Mouse (Mus musculus) MEL (cell line): ENCODE results near the gene Abcc6. TPM values are rescaled to one million over a fixed set of nuclear protein-coding genes. Genes with fewer than 3 reads are reported as not detected.

Source experiments
- DNase-seq: peaks from one replicate; pipeline ENCODE4 v3.0.0; 2011; ENCODE audit warnings: low read depth, low spot score
- H3K27ac ChIP-seq: 2 replicates; pipeline ENCODE4 v1.5.1; 2012; ENCODE audit warnings: low read depth, mild to moderate bottlenecking, control low read depth, low read length, moderate library complexity; ENCODE audit not compliant: control insufficient read depth
- H3K27me3 ChIP-seq, 2 experiments: fragments of 150-350 bp in 1 of 2; sonication (generic) in 1 of 2; 2 replicates each; pipeline ENCODE4 v1.6.1; 2012; ENCODE audit warnings: low read length in 2 of 2, mild to moderate bottlenecking in 2 of 2, improper control_type of control experiment in 1 of 2, moderate library complexity in 1 of 2; ENCODE audit not compliant: insufficient read depth in 2 of 2, control insufficient read depth in 1 of 2
- H3K36me3 ChIP-seq, 2 experiments: 2 replicates each; pipeline ENCODE4 v1.6.1; 2012 to 2014; ENCODE audit warnings: low read length in 2 of 2, improper control_type of control experiment in 1 of 2, inconsistent platforms in 1 of 2, mild to moderate bottlenecking in 1 of 2; ENCODE audit not compliant: insufficient read depth in 2 of 2, control insufficient read depth in 1 of 2
- H3K4me1 ChIP-seq, 2 experiments: fragments of 150-350 bp in 1 of 2; sonication (generic) in 1 of 2; 2 replicates each; pipeline ENCODE4 v1.6.1; 2012; ENCODE audit warnings: low read length in 2 of 2, improper control_type of control experiment in 1 of 2, mild to moderate bottlenecking in 1 of 2; ENCODE audit not compliant: insufficient read depth in 2 of 2, control insufficient read depth in 1 of 2
- H3K4me3 ChIP-seq, 2 experiments: fragments of 150-350 bp in 1 of 2; sonication (generic) in 1 of 2; 2 replicates each; pipeline ENCODE4 v1.5.1; 2012; ENCODE audit warnings: low read depth in 2 of 2, low read length in 2 of 2, mild to moderate bottlenecking in 2 of 2, moderate library complexity in 2 of 2, control low read depth in 1 of 2, improper control_type of control experiment in 1 of 2; ENCODE audit not compliant: control insufficient read depth in 1 of 2, insufficient read depth in 1 of 2
- H3K79me2 ChIP-seq: 2 replicates; pipeline ENCODE4 v1.6.1; 2012; ENCODE audit warnings: mild to moderate bottlenecking, low read length, moderate library complexity; ENCODE audit not compliant: control insufficient read depth, poor library complexity, insufficient read depth
- H3K9ac ChIP-seq: 2 replicates; pipeline ENCODE4 v1.6.1; 2012; ENCODE audit warnings: low read depth, mild to moderate bottlenecking, control low read depth, low read length, moderate library complexity; ENCODE audit not compliant: control insufficient read depth, poor library complexity, severe bottlenecking
- H3K9me3 ChIP-seq: fragments of 150-350 bp; sonication (generic); replicated peaks from 2 replicates; pipeline ENCODE4 v1.6.1; 2012; ENCODE audit warnings: mild to moderate bottlenecking, low read length, improper control_type of control experiment, moderate library complexity; ENCODE audit not compliant: insufficient read depth
- BHLHE40 ChIP-seq: IDR thresholded peaks from 2 replicates; pipeline ENCODE4 v1.6.1; 2012; ENCODE audit warnings: low read depth, mild to moderate bottlenecking, inconsistent platforms, low read length, improper control_type of control experiment, borderline replicate concordance
- CHD2 ChIP-seq: IDR thresholded peaks from 2 replicates; pipeline ENCODE4 v1.6.1; 2011; ENCODE audit warnings: low read length, improper control_type of control experiment
- CTCF ChIP-seq, 3 experiments: IDR thresholded peaks in 2 of 3; conservative IDR thresholded peaks in 1 of 3; 2 replicates each; pipeline ENCODE4 v1.5.1; 2011 to 2012; ENCODE audit warnings: low read length in 3 of 3, low read depth in 2 of 3, mild to moderate bottlenecking in 2 of 3, improper control_type of control experiment in 1 of 3, inconsistent platforms in 1 of 3, mixed read lengths in 1 of 3, moderate library complexity in 1 of 3; ENCODE audit not compliant: control insufficient read depth in 1 of 3, insufficient read depth in 1 of 3, poor library complexity in 1 of 3, severe bottlenecking in 1 of 3
- E2F4 ChIP-seq: IDR thresholded peaks from 2 replicates; pipeline ENCODE4 v1.6.1; 2011; ENCODE audit warnings: low read depth, low read length, improper control_type of control experiment, borderline replicate concordance
- ELF1 ChIP-seq: IDR thresholded peaks from 2 replicates; pipeline ENCODE4 v1.6.1; 2014; ENCODE audit warnings: low read depth, mild to moderate bottlenecking, inconsistent platforms, low read length, improper control_type of control experiment, moderate library complexity
- EP300 ChIP-seq, 2 experiments: IDR thresholded peaks; 2 replicates each; pipeline ENCODE4 v1.6.1; 2011; ENCODE audit warnings: improper control_type of control experiment in 2 of 2, low read length in 2 of 2, low read depth in 1 of 2, mild to moderate bottlenecking in 1 of 2
- HCFC1 ChIP-seq: IDR thresholded peaks from 2 replicates; pipeline ENCODE4 v1.6.1; 2012; ENCODE audit warnings: low read depth, mild to moderate bottlenecking, inconsistent platforms, low read length, improper control_type of control experiment, moderate library complexity
- JUND ChIP-seq: IDR thresholded peaks from 2 replicates; pipeline ENCODE4 v1.6.1; 2011; ENCODE audit warnings: low read depth, mild to moderate bottlenecking, improper control_type of control experiment, low read length
- MAFK ChIP-seq: IDR thresholded peaks from 2 replicates; pipeline ENCODE4 v1.6.1; 2011; ENCODE audit warnings: low read depth, mild to moderate bottlenecking, low read length, improper control_type of control experiment, borderline replicate concordance
- MEF2A ChIP-seq: IDR thresholded peaks from 2 replicates; pipeline ENCODE4 v1.6.1; 2014; ENCODE audit warnings: low read depth, mild to moderate bottlenecking, inconsistent platforms, low read length, improper control_type of control experiment; ENCODE audit not compliant: poor library complexity, insufficient replicate concordance, severe bottlenecking; ENCODE audit errors: extremely low read depth
- MYB ChIP-seq: IDR thresholded peaks from 2 replicates; pipeline ENCODE4 v1.6.1; 2011; ENCODE audit warnings: mild to moderate bottlenecking, low read depth, low read length, improper control_type of control experiment
- NRF1 ChIP-seq: IDR thresholded peaks from 2 replicates; pipeline ENCODE4 v1.6.1; 2014; ENCODE audit warnings: low read depth, mild to moderate bottlenecking, inconsistent platforms, low read length, improper control_type of control experiment, moderate library complexity; ENCODE audit not compliant: poor library complexity, insufficient read depth, severe bottlenecking
- POLR2A ChIP-seq, 2 experiments: IDR thresholded peaks; 2 replicates each; pipeline ENCODE4 v1.6.1; 2011 to 2012; ENCODE audit warnings: low read length in 2 of 2, mild to moderate bottlenecking in 2 of 2, control low read depth in 1 of 2, improper control_type of control experiment in 1 of 2, low read depth in 1 of 2, moderate library complexity in 1 of 2; ENCODE audit not compliant: control insufficient read depth in 1 of 2, insufficient read depth in 1 of 2, poor library complexity in 1 of 2
- SMC3 ChIP-seq: IDR thresholded peaks from 2 replicates; pipeline ENCODE4 v1.6.1; 2011; ENCODE audit warnings: low read depth, low read length, improper control_type of control experiment
- TAL1 ChIP-seq: IDR thresholded peaks from 2 replicates; pipeline ENCODE4 v1.6.1; 2012; ENCODE audit warnings: mild to moderate bottlenecking, inconsistent platforms, low read length, moderate library complexity, mixed read lengths
- TCF12 ChIP-seq: IDR thresholded peaks from 2 replicates; pipeline ENCODE4 v1.6.1; 2014; ENCODE audit warnings: low read depth, mild to moderate bottlenecking, inconsistent platforms, low read length, improper control_type of control experiment, moderate library complexity
- UBTF ChIP-seq: IDR thresholded peaks from 2 replicates; pipeline ENCODE4 v1.6.1; 2012; ENCODE audit warnings: low read depth, mild to moderate bottlenecking, inconsistent platforms, low read length, improper control_type of control experiment, moderate library complexity, borderline replicate concordance; ENCODE audit not compliant: insufficient read depth
- ZC3H11A ChIP-seq: IDR thresholded peaks from 2 replicates; pipeline ENCODE4 v1.6.1; 2012; ENCODE audit warnings: low read depth, mild to moderate bottlenecking, inconsistent platforms, low read length, improper control_type of control experiment
- ZKSCAN1 ChIP-seq: IDR thresholded peaks from 2 replicates; pipeline ENCODE4 v1.6.1; 2012; ENCODE audit warnings: low read depth, mild to moderate bottlenecking, inconsistent platforms, low read length, improper control_type of control experiment, moderate library complexity
- ZNF384 ChIP-seq: IDR thresholded peaks from 2 replicates; pipeline ENCODE4 v1.6.1; 2012; ENCODE audit warnings: low read depth, mild to moderate bottlenecking, inconsistent platforms, low read length, improper control_type of control experiment
- polyA plus RNA-seq, 2 experiments: library from polyadenylated mRNA; stranded (reverse) in 1 of 2; unstranded in 1 of 2; fragments of >175 nt in 1 of 2; fragments of >200 nt in 1 of 2; gene quantifications; 2 replicates each; pipeline versions ENCODE4 v1.2.1 to v1.2.4; 2012; ENCODE audit warnings: low replicate concordance in 2 of 2, low read depth in 1 of 2; ENCODE audit not compliant: insufficient read length in 2 of 2, insufficient read depth in 1 of 2, missing spikeins in 1 of 2
- total RNA-seq: library from RNA; depleted of rRNA; stranded (reverse); fragments of 300-350 nt; gene quantifications from 2 replicates; pipeline ENCODE4 v1.2.3, GENCODE M21; 2012

Abcc6 gene
- total and polyA plus RNA-seq, 3 experiments: 0.04 to 0.12 TPM; not detected in 1

GRCm38 (mm10) chr7:46061614-46062013 is 31.5 kb upstream of the Abcc6 start:
- TF ChIP-seq MYB (no peak), ELF1 (no peak), HCFC1 (no peak), TAL1 (no peak), EP300 (IDR thresholded peaks at IDR 0.05; ENCODE audit: low read depth in 1 of 2, low read length in 2 of 2) (no peak), TCF12 (no peak), CHD2 (no peak), ZNF384 (no peak), BHLHE40 (no peak), JUND (no peak), MAFK (no peak)
- no peak overlapping the region for H3K9ac ChIP-seq
- no peaks in the 10 kb centered on the region for H3K4me1 ChIP-seq
- H3K4me3 ChIP-seq: no peak overlapping the region
- H3K9me3 ChIP-seq: no peaks in the 10 kb centered on the region
- DNase-seq: no peak
- no peaks in the 10 kb centered on the region for H3K27me3 ChIP-seq
- H3K27ac ChIP-seq: no peak overlapping the region
- H3K79me2 ChIP-seq: no peaks in the 10 kb centered on the region
- peaks cover 0 to 16% of the 10 kb centered on the region in 2 experiments; a peak in 2 of 4 replicates for H3K36me3 ChIP-seq

- H3K4me1 ChIP-seq: no peaks in the 10 kb centered on the region
- H3K27me3 ChIP-seq: no peaks in the 10 kb centered on the region
- TF ChIP-seq TAL1 (no peak), MEF2A (no peak), EP300 (IDR thresholded peaks at IDR 0.05; ENCODE audit: low read depth in 1 of 2, low read length in 2 of 2) (no peak), E2F4 (no peak), MYB (no peak), NRF1 (no peak), ZKSCAN1 (no peak), ZC3H11A (no peak), POLR2A (IDR thresholded peaks at IDR 0.05; ENCODE audit: control insufficient read depth in 1 of 2, insufficient read depth in 1 of 2, low read depth in 1 of 2, low read length in 2 of 2, poor library complexity in 1 of 2) (no peak), CTCF (IDR thresholded peaks at IDR 0.05 in 2 of 3, conservative IDR thresholded peaks at IDR 0.05 in 1 of 3; ENCODE audit: control insufficient read depth in 1 of 3, insufficient read depth in 1 of 3, low read depth in 2 of 3, low read length in 3 of 3, poor library complexity in 1 of 3, severe bottlenecking in 1 of 3) (no peak), SMC3 (no peak), UBTF (no peak)
- no peak overlapping the region for H3K4me3 ChIP-seq
- H3K79me2 ChIP-seq: no peaks in the 10 kb centered on the region
- H3K36me3 ChIP-seq: peaks cover 0 to 16% of the 10 kb centered on the region in 2 experiments; a peak in 2 of 4 replicates
- no peak overlapping the region for H3K9ac ChIP-seq
- no peak overlapping the region for H3K27ac ChIP-seq
- DNase-seq: no peak
- H3K9me3 ChIP-seq: no peaks in the 10 kb centered on the region
Measured at GRCm38 (mm10) chr7:46060688-46061087, 30.6 kb upstream of the Abcc6 start.
